Mouse (Mus musculus) heart, embryonic 11.5 days (tissue): ENCODE measurements at regions not wholly inside any gene's neighbourhood (a gene's known extent, or its start where the extent isn't known, plus 50 kb on each side); places are given as distances from the start of the nearest gene placed in this dataset.

ENCODE experiments used
- ATAC-seq: fragments of 200-750 bp; cut with Nextera tagmentation; replicated peaks from 2 replicates; pipeline ENCODE4 v1.8.0; 2017; ENCODE audit warnings: moderate library complexity; ENCODE audit not compliant: insufficient number of reproducible peaks, low FRiP score, low TSS enrichment
- H3K27ac ChIP-seq: fragments of 300-500 bp; sonication (generic); 2 replicates; pipeline ENCODE4 v1.5.1; 2014; ENCODE audit warnings: mild to moderate bottlenecking, low read depth, low read length
- H3K27me3 ChIP-seq: fragments of 300-500 bp; sonication (generic); 2 replicates; pipeline ENCODE4 v1.6.1; 2014; ENCODE audit warnings: mild to moderate bottlenecking, low read length, mixed read lengths; ENCODE audit not compliant: control insufficient read depth, insufficient read depth
- H3K36me3 ChIP-seq: fragments of 300-500 bp; sonication (generic); 2 replicates; pipeline ENCODE4 v1.6.1; 2014; ENCODE audit warnings: mild to moderate bottlenecking, low read length, moderate library complexity, mixed read lengths; ENCODE audit not compliant: control insufficient read depth, insufficient read depth
- H3K4me1 ChIP-seq: fragments of 300-500 bp; sonication (generic); 2 replicates; pipeline ENCODE4 v1.6.1; 2014; ENCODE audit warnings: low read length; ENCODE audit not compliant: control insufficient read depth, insufficient read depth
- H3K4me2 ChIP-seq: fragments of 300-500 bp; sonication (generic); 2 replicates; pipeline ENCODE4 v1.6.1; 2014; ENCODE audit warnings: mild to moderate bottlenecking, moderate library complexity
- H3K4me3 ChIP-seq: fragments of 300-500 bp; sonication (generic); 2 replicates; pipeline ENCODE4 v1.5.1; 2014; ENCODE audit warnings: low read depth, low read length
- H3K9ac ChIP-seq: fragments of 300-500 bp; sonication (generic); 2 replicates; pipeline ENCODE4 v1.6.1; 2014; ENCODE audit warnings: mild to moderate bottlenecking, low read depth, low read length, moderate library complexity
- H3K9me3 ChIP-seq: fragments of 300-500 bp; sonication (generic); replicated peaks from 2 replicates; pipeline ENCODE4 v1.6.1; 2016; ENCODE audit warnings: low read length; ENCODE audit not compliant: control insufficient read depth
- WGBS: fragments of 180-500 bp; shearing (Covaris S2); extraction: QIAGEN DNeasy Blood & Tissue Kit; methylation state at CpG from one replicate; pipeline ENCODE4 v1.1.7; 2014; ENCODE audit not compliant: insufficient replicate concordance; 5-methylcytosine and 5-hydroxymethylcytosine counted together

DNA sequence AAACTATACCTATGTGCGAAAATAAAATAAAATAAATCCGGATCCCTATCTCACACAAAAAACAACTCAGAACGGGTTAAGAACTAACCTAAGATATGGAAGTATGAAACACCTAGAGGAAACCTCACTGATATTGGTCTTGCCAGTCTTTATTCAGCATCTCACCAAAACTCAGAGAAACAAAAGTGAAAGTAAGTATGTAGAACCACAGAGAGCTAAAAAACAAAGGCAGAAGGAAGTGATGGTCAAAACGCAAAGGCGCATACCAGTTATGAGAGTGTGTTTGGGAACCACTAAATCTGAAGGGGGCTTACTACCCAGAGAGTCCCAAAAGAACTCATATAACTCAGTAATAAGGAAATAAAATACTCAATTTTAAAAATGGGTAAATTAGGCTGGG, 245.8 kb upstream of the Nr4a3 start:
- 86% methylated on average over 5 of the region's 5 CpGs for WGBS
- ATAC-seq: no peak
- Histone ChIP-seq H3K36me3 (no peaks in the 10 kb centered on the region), H3K4me2 (no peak overlapping the region), H3K27ac (no peak overlapping the region), H3K9me3 (no peaks in the 10 kb centered on the region), H3K27me3 (no peaks in the 10 kb centered on the region), H3K4me1 (no peaks in the 10 kb centered on the region), H3K9ac (no peak overlapping the region), H3K4me3 (no peak overlapping the region)

DNA sequence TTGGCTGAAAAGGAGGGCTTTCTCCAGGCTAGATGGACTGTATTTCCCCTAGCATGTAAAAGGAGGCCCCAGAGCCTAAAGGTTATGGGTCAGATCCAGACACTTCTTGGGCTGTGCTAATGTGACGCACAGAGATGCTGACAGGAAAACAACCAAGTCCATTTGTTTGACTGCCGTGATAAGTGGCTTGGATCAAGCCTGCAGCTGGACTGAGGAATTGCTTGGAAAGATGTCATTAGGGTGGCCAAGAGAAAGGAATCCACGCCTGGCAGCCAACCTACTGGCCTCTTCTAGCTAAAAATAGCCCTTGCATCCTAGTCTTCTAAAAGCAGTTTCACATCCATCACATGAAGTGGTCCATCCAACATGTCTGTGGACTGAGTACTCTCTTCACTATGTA, 241.8 kb upstream of the Nr4a3 start:
- WGBS: 32% methylated on average over 3 of the region's 3 CpGs
- no peak overlapping the region for H3K4me3 ChIP-seq
- H3K9me3 ChIP-seq: no peaks in the 10 kb centered on the region
- ATAC-seq: no peak
- no peak overlapping the region for H3K4me2 ChIP-seq
- no peaks in the 10 kb centered on the region for H3K27me3 ChIP-seq
- no peaks in the 10 kb centered on the region for H3K36me3 ChIP-seq
- H3K27ac ChIP-seq: no peak overlapping the region
- H3K4me1 ChIP-seq: no peaks in the 10 kb centered on the region
- no peak overlapping the region for H3K9ac ChIP-seq

DNA sequence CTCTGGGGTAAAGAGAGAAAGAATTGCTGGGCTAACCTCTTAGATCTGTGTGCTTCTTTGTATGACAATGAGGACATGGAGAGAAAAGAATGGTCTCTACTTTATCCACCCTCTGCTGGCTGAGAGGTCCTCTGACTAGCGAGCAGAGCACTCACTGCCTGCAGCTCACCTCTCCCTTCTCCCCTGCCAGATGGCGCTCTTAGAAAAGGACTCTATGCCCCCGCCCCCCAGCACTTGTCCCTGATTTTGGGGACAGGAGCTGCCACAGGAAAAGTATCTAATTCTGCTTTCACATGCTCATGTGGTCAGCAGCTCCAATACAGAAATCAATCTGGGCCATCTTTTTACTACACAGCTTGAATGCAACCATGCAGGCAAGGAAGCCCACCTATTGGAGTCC, 237.1 kb upstream of the Nr4a3 start:
- Histone ChIP-seq H3K36me3 (no peaks in the 10 kb centered on the region), H3K27me3 (no peaks in the 10 kb centered on the region), H3K27ac (no peak overlapping the region), H3K9me3 (no peaks in the 10 kb centered on the region), H3K4me1 (no peaks in the 10 kb centered on the region), H3K4me3 (no peak overlapping the region), H3K9ac (no peak overlapping the region), H3K4me2 (no peak overlapping the region)
- no peak for ATAC-seq
- 23% methylated on average over 3 of the region's 3 CpGs for WGBS

DNA sequence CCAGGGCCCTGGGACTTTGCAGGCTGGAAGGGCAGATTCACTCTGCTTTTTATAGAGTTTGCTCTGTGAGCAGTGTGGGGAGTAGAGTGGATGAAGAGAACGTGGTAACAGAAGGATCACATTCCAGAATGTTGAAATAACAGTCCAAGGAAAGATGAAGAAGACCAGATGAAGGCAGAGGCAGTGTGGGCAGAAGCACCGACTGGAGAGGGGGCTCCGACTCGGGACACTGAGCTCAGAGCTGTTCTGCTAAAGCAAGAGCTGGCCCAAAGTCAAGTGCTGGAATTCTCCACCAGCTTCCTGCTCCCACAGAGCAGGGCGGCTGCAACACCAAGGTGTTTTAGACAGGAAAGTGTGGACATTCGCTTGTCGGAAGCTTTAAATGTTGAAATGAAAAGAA, 230.9 kb upstream of the Nr4a3 start:
- Histone ChIP-seq H3K36me3 (no peaks in the 10 kb centered on the region), H3K9ac (no peak overlapping the region), H3K4me1 (no peaks in the 10 kb centered on the region), H3K4me3 (no peak overlapping the region), H3K4me2 (no peak overlapping the region), H3K27ac (no peak overlapping the region), H3K27me3 (no peaks in the 10 kb centered on the region), H3K9me3 (no peaks in the 10 kb centered on the region)
- no peak for ATAC-seq
- WGBS: 53% methylated on average over 7 of the region's 7 CpGs

DNA sequence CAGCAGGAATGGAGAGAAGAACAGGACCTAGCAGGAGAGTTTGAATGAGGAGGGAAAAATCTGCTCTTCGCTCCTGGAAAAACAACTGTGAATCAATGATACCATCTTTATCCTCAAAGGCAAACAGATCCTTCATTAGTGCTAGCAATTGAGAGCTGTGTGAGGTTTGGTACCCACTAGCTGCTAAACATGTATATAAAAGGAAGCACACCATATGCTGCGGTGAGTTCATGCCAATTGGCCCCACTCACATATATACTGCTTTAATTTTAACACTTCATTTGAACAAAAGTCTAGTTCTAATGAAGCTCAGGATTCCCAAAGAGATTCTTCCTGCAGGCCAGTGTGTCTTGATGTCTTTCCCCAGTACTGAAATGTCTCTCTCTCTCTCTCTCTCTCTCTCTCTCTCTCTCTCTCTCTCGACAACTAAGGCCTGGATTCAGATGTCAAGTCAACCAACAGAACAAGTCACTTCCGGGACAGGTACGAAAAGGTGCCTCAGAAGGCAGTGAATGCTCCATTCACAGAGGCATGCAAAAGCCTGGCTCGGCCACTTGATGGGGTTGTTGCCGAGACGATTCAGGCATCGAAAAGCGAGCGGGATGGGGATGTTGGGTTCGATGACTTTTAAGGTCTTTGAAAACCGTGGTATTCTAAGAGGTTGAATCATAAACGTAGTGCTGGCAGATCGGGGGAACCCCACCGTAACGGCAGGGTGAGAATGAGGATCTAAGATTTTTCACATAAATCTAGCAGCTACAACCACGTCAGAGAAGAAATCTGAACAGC, 226.4 kb upstream of the Nr4a3 start:
- Histone ChIP-seq H3K9ac (no peak overlapping the region), H3K4me1 (no peaks in the 10 kb centered on the region), H3K27ac (no peak overlapping the region), H3K4me2 (no peak overlapping the region), H3K9me3 (no peaks in the 10 kb centered on the region), H3K36me3 (no peaks in the 10 kb centered on the region), H3K4me3 (no peak overlapping the region), H3K27me3 (no peaks in the 10 kb centered on the region)
- WGBS: 85% methylated on average over 18 of the region's 18 CpGs
- no peak for ATAC-seq

DNA sequence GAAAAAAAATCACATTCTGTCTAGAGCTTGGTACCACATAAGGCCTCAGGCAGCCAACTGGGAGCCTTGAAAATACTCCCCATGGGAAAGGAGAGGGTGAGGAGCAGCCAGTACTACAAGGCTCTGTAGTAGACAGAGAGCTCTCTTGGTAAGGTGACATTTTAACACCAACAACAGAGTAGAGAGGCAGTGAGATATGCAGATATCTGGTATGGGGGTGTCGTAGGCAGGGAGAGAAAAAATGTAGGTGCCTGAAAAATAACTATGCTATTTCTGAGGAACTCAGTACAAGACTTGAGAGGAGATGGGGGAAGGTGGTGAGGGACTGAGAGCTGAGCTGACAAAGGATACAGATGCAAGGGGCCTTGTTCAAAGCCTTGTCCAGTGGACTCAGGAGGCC, 224.4 kb upstream of the Nr4a3 start:
- H3K27me3 ChIP-seq: no peaks in the 10 kb centered on the region

DNA sequence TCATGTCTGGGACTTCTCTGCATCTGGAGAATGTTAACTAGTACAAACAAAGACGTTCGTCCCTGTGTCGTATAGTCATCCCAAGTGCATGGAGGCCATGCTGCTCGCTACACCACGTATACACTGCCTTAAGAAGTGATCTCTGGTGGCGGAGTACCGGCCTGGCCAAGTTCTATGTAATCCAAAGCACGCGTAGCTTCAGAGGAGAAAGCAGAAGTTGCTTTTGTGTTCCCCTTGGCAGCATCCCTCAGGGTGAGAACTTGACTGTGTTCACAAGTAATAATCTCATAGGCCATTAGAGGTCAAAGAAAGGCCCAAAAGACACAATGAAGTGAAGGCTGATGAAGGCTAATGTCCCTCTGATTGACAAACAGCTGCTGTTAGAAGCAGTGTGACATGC, 221.7 kb upstream of the Nr4a3 start:
- Histone ChIP-seq H3K27me3 (no peaks in the 10 kb centered on the region), H3K4me1 (no peaks in the 10 kb centered on the region), H3K36me3 (no peaks in the 10 kb centered on the region), H3K9me3 (no peaks in the 10 kb centered on the region), H3K4me3 (no peak overlapping the region), H3K4me2 (no peak overlapping the region), H3K27ac (no peak overlapping the region), H3K9ac (no peak overlapping the region)
- WGBS: 80% methylated on average over 9 of the region's 9 CpGs
- no peak for ATAC-seq

More for the DNA sequence above, 224.4 kb upstream of the Nr4a3 start:
- Histone ChIP-seq H3K27ac (no peak overlapping the region), H3K9me3 (no peaks in the 10 kb centered on the region), H3K4me2 (no peak overlapping the region), H3K4me1 (no peaks in the 10 kb centered on the region), H3K4me3 (no peak overlapping the region), H3K9ac (no peak overlapping the region), H3K36me3 (no peaks in the 10 kb centered on the region)
- 81% methylated on average over 1 of the region's 1 CpGs for WGBS
- no peak for ATAC-seq

DNA sequence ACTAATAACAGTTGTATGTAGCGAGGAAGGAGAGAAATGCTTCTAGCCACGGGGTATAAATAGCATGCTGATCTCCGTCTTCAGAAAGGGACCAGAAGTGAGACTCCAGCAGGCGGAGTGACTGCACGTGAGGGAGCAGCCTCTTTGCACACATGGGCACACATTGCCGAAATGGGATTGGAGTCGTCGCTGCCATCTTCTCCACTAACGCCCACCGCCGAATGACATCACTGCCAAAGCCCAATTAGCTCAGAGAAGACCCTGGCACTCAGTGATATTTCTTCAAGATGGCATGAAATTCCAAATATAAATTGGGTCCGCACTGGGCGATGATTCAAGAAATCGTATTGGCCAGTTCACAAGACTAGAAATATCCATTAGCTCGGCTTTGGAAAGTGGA, 220.9 kb upstream of the Nr4a3 start:
- H3K27me3 ChIP-seq: no peaks in the 10 kb centered on the region
- no peaks in the 10 kb centered on the region for H3K36me3 ChIP-seq
- no peak overlapping the region for H3K4me2 ChIP-seq
- no peak for ATAC-seq
- no peak overlapping the region for H3K27ac ChIP-seq
- H3K9ac ChIP-seq: no peak overlapping the region
- no peaks in the 10 kb centered on the region for H3K9me3 ChIP-seq
- no peaks in the 10 kb centered on the region for H3K4me1 ChIP-seq
- no peak overlapping the region for H3K4me3 ChIP-seq
- 85% methylated on average over 15 of the region's 15 CpGs for WGBS

DNA sequence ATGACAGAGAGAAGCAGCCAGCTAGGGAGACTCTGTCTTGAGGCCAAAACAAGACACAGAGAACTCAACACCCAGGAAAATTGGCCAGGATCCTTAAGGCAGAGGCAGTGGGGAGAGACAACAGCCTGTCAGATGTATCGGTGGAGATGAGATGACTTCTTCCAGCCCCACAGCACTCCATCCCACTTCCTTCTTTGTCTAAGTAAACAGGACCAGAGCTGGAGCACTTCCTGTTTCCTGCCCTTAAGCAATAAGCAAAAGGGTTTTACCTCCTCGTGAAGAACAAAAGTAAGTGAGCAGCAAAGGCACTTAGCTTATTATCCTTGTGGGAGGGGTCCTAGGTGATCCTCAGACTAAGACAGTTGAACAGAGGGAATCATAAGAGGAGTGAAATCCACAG, 212.0 kb upstream of the Nr4a3 start:
- no peak overlapping the region for H3K4me3 ChIP-seq
- no peak overlapping the region for H3K4me2 ChIP-seq
- no peak overlapping the region for H3K27ac ChIP-seq
- no peaks in the 10 kb centered on the region for H3K36me3 ChIP-seq
- no peaks in the 10 kb centered on the region for H3K27me3 ChIP-seq
- no peaks in the 10 kb centered on the region for H3K9me3 ChIP-seq
- ATAC-seq: no peak
- 37% methylated on average over 2 of the region's 2 CpGs for WGBS
- no peaks in the 10 kb centered on the region for H3K4me1 ChIP-seq
- H3K9ac ChIP-seq: no peak overlapping the region
